Mouse (Mus musculus): ENCODE measurements around the gene Hacd2. TPM values are rescaled to one million over a fixed set of nuclear protein-coding genes. Genes with fewer than 3 reads are reported as not detected.

Hacd2 gene
- polyA plus RNA-seq (2015; fragmentation: Nextera tagmentation; extraction: Ambion mirVana), result 92.3 and 112 TPM in 2 replicates

DNA sequence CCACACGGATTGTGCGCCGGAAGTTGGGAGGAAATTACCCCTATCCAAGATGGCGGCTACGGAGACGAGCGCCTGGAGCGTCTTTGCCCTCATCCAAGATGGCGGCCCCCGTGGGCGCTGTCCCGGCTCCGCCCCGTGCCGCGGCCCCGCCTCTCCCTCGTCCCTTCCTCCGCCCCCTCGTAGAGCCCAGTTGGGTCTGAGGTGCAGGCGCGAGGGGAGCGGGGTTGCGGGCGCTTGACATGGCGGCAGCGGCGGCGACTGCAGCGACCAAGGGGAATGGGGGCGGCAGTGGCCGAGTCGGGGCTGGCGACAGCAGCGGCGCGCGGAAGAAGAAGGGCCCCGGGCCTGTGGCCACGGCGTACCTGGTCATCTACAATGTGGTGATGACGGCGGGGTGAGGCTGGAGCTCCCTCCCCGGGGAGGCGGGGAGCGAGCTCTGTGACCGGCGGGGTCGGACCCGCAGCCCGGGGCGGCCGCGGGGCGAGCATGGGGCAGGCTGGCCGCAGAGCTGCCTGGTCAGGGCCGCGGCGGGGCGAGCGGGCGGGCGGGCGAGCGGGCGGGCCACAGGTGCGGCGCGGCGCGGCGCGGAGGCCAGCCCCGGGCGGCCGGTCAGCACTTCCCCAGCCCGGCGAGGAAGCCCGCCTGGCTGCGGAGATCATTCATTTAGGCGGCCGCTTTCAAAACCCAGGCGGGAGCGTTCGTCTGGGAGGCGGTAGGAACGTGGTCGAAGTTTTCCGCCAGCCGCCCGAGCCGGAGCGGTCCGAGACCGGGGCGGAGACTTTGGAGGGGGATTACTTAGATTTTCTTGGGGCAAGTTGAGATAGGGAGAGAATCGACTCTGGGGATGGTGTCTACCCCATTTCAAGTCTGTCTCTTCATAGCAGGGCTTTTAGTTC is at the start of gene Hacd2:
TSS of gene Hacd2 (plus strand) at position 187 of the 896 bp plus-strand sequence.
- peak within 1 kb of the TSS; percentile 61 for H3K4me2 ChIP-seq (replicated peaks)
- peak within 1 kb of the TSS; percentile 92 for H3K9ac ChIP-seq
- no peaks in the 10 kb centered on the region for H3K9me3 ChIP-seq
- no peaks in the 10 kb centered on the region for H3K27me3 ChIP-seq (replicated peaks)
- peak within 1 kb of the TSS; percentile 95 for H3K4me3 ChIP-seq (replicated peaks)
- H3K27ac ChIP-seq, result peak within 1 kb of the TSS; percentile 88
- no peaks in the 10 kb centered on the region for H3K36me3 ChIP-seq
- ATAC-seq, result peak; percentile 100
- under 1% methylated on average over 83 of the region's 97 CpGs for WGBS
- no peaks in the 10 kb centered on the region for H3K4me1 ChIP-seq (replicated peaks)

DNA sequence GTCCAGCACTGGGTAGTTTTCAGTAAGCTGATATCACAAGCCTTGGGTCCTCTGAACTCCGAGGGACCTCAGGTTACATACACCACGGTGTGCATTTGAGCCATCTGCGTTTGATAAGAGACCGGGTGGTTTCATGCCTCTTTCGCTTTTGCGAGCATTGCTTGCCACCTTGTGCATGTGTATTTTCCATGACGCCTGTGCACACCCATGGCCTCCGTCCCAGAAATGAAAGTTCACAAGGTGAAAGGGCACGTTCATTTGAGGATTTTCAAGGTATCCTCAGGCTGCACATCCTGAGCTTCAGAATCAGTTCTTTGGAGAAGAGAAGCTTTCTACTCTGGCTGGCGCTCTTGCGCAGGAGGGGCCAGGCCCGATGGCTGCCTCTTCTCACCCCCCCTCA is 49.8 kb upstream of the Hacd2 start:
- H3K27me3 ChIP-seq (replicated peaks), result no peaks in the 10 kb centered on the region
- H3K4me3 ChIP-seq (replicated peaks), result no peak overlapping the region
- no peak overlapping the region for H3K9ac ChIP-seq
- no peaks in the 10 kb centered on the region for H3K4me1 ChIP-seq (replicated peaks)
- peaks cover 11% of the 10 kb centered on the region; the same call in 1 of the 2 replicates for H3K36me3 ChIP-seq
- no peak overlapping the region for H3K4me2 ChIP-seq (replicated peaks)
- no peaks in the 10 kb centered on the region for H3K9me3 ChIP-seq
- WGBS, result 73% methylated on average over 12 of the region's 12 CpGs
- ATAC-seq, result 0 out of 2 replicates have a peak, but pooled peaks have one; percentile 7
- no peak overlapping the region for H3K27ac ChIP-seq

DNA sequence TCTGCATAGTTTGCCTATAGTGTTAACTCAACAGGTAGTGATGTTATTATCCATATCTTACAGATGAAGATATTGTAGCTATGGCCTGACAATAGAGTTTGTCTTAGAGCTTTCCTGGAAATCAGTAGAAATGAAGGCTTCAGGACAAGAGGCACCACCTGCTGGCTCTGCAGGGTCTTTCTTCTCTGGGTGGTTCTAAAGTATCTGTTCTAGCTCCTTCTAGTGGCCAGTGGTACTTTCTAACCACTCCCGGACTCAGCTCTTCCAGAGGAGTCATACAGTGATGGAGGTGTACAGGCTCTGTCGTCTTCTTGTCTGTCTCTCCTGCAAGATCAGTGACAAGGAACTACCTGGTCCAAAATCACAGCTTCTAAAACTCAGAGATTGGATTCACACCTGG is 46.7 kb upstream of the Hacd2 start:
- H3K36me3 ChIP-seq, result peaks cover 11% of the 10 kb centered on the region; the same call in 1 of the 2 replicates
- no peaks in the 10 kb centered on the region for H3K4me1 ChIP-seq (replicated peaks)
- H3K9me3 ChIP-seq, result no peaks in the 10 kb centered on the region
- H3K4me3 ChIP-seq (replicated peaks), result no peak overlapping the region
- WGBS, result 46% methylated on average over 2 of the region's 2 CpGs
- H3K27ac ChIP-seq, result no peak overlapping the region
- no peak overlapping the region for H3K4me2 ChIP-seq (replicated peaks)
- H3K27me3 ChIP-seq (replicated peaks), result no peaks in the 10 kb centered on the region
- no peak overlapping the region for H3K9ac ChIP-seq
- ATAC-seq, result no peak

- no peaks in the 10 kb centered on the region for H3K4me1 ChIP-seq (replicated peaks)
- H3K27me3 ChIP-seq (replicated peaks), result no peaks in the 10 kb centered on the region
- H3K4me3 ChIP-seq (replicated peaks), result no peak overlapping the region
- H3K36me3 ChIP-seq, result peaks cover 11% of the 10 kb centered on the region; the same call in 1 of the 2 replicates
- 86% methylated on average over 13 of the region's 13 CpGs for WGBS
- no peak overlapping the region for H3K9ac ChIP-seq
- no peak overlapping the region for H3K4me2 ChIP-seq (replicated peaks)
- ATAC-seq, result no peak
- no peak overlapping the region for H3K27ac ChIP-seq
- H3K9me3 ChIP-seq, result no peaks in the 10 kb centered on the region
Measured at GRCm38 (mm10) chr16:34976630-34977029, 45.6 kb upstream of the Hacd2 start.

GRCm38 (mm10) chr16:34978018-34978417 is 44.2 kb upstream of the Hacd2 start:
- H3K27ac ChIP-seq, result no peak overlapping the region
- WGBS, result 83% methylated on average over 7 of the region's 7 CpGs
- H3K4me2 ChIP-seq (replicated peaks), result no peak overlapping the region
- H3K9ac ChIP-seq, result no peak overlapping the region
- H3K27me3 ChIP-seq (replicated peaks), result no peaks in the 10 kb centered on the region
- ATAC-seq, result no peak
- no peaks in the 10 kb centered on the region for H3K9me3 ChIP-seq
- no peak overlapping the region for H3K4me3 ChIP-seq (replicated peaks)
- no peaks in the 10 kb centered on the region for H3K4me1 ChIP-seq (replicated peaks)
- peaks cover 7% of the 10 kb centered on the region; the same call in 1 of the 2 replicates for H3K36me3 ChIP-seq

- no peak overlapping the region for H3K27ac ChIP-seq
- no peaks in the 10 kb centered on the region for H3K27me3 ChIP-seq (replicated peaks)
- no peak overlapping the region for H3K4me2 ChIP-seq (replicated peaks)
- 81% methylated on average over 7 of the region's 7 CpGs for WGBS
- H3K4me1 ChIP-seq (replicated peaks), result peaks cover 15% of the 10 kb centered on the region
- H3K4me3 ChIP-seq (replicated peaks), result no peak overlapping the region
- H3K9ac ChIP-seq, result no peak overlapping the region
- no peak for ATAC-seq
- H3K36me3 ChIP-seq, result peaks cover 7% of the 10 kb centered on the region; the same call in 1 of the 2 replicates
- H3K9me3 ChIP-seq, result no peaks in the 10 kb centered on the region
Measured at GRCm38 (mm10) chr16:34981009-34981408, 41.2 kb upstream of the Hacd2 start.

- no peaks in the 10 kb centered on the region for H3K27me3 ChIP-seq (replicated peaks)
- H3K4me3 ChIP-seq (replicated peaks), result no peak overlapping the region
- H3K9ac ChIP-seq, result no peak overlapping the region
- no peaks in the 10 kb centered on the region; the same call in 1 of the 2 replicates for H3K36me3 ChIP-seq
- peak overlapping the region; percentile 63 for H3K27ac ChIP-seq
- WGBS, result 34% methylated on average over 11 of the region's 11 CpGs
- H3K4me2 ChIP-seq (replicated peaks), result no peak overlapping the region
- peaks cover 15% of the 10 kb centered on the region for H3K4me1 ChIP-seq (replicated peaks)
- H3K9me3 ChIP-seq, result no peaks in the 10 kb centered on the region
- ATAC-seq, result peak; percentile 56
Measured at GRCm38 (mm10) chr16:34984203-34985030, 37.8 kb upstream of the Hacd2 start.

DNA sequence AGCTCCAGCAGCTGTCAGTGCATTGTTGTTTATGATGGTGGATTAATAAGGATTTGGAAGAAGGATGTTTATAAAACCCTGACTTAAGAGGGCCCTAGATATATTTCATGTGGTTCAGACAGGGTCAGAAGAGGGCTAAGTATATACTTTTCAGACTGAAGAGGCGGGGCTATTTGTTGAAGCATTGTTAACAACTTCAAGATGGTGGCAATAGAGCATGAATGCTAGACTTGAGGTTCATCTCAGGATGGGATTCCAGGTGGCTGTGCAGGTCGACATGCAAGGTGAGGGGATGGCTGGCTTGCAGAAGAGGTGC is 37.2 kb upstream of the Hacd2 start:
- H3K36me3 ChIP-seq, result no peaks in the 10 kb centered on the region; the same call in 1 of the 2 replicates
- peaks cover 15% of the 10 kb centered on the region for H3K4me1 ChIP-seq (replicated peaks)
- H3K27me3 ChIP-seq (replicated peaks), result no peaks in the 10 kb centered on the region
- no peak overlapping the region for H3K9ac ChIP-seq
- H3K9me3 ChIP-seq, result no peaks in the 10 kb centered on the region
- H3K4me3 ChIP-seq (replicated peaks), result no peak overlapping the region
- peak; percentile 43 for ATAC-seq
- 55% methylated on average over 2 of the region's 2 CpGs for WGBS
- H3K27ac ChIP-seq, result peak overlapping the region; percentile 63; the same call in 1 of the 2 replicates
- no peak overlapping the region for H3K4me2 ChIP-seq (replicated peaks)

GRCm38 (mm10) chr16:34986211-34986825 is 35.9 kb upstream of the Hacd2 start:
- H3K27me3 ChIP-seq (replicated peaks), result no peaks in the 10 kb centered on the region
- H3K4me3 ChIP-seq (replicated peaks), result no peak overlapping the region
- no peak overlapping the region for H3K9ac ChIP-seq
- H3K4me1 ChIP-seq (replicated peaks), result peaks cover 15% of the 10 kb centered on the region
- no peaks in the 10 kb centered on the region for H3K9me3 ChIP-seq
- ATAC-seq, result peak; percentile 54
- H3K27ac ChIP-seq, result no peak overlapping the region
- no peaks in the 10 kb centered on the region; the same call in 1 of the 2 replicates for H3K36me3 ChIP-seq
- no peak overlapping the region for H3K4me2 ChIP-seq (replicated peaks)
- WGBS, result 80% methylated on average over 13 of the region's 13 CpGs

DNA sequence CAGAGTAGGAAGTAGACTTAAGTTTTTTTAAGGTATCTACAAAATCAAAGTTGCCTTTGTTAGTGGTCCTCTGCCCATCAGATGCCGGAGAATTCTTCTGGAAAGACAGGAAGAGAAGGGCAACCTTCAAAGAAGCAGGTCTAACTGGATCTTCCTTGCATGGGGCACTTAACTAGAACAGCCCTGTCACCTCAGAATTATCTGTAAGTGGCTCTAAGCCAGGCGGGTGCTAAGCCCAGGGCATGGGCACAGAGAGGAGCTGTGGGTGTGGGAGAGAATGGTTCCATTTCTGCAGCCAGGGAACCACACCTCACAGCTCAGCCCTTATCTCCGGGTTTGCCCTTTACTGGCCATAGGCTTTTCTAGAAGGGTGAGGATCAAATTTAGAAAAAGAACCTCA is 30.9 kb upstream of the Hacd2 start:
- no peak for ATAC-seq
- H3K4me2 ChIP-seq (replicated peaks), result no peak overlapping the region
- H3K9me3 ChIP-seq, result no peaks in the 10 kb centered on the region
- no peak overlapping the region for H3K27ac ChIP-seq
- H3K27me3 ChIP-seq (replicated peaks), result no peaks in the 10 kb centered on the region
- WGBS, result 82% methylated on average over 3 of the region's 3 CpGs
- H3K4me1 ChIP-seq (replicated peaks), result 0 out of 2 replicates have a peak, but pooled peaks cover 6% of the 10 kb centered on the region
- H3K36me3 ChIP-seq, result no peaks in the 10 kb centered on the region; the same call in 1 of the 2 replicates
- no peak overlapping the region for H3K9ac ChIP-seq
- H3K4me3 ChIP-seq (replicated peaks), result no peak overlapping the region

DNA sequence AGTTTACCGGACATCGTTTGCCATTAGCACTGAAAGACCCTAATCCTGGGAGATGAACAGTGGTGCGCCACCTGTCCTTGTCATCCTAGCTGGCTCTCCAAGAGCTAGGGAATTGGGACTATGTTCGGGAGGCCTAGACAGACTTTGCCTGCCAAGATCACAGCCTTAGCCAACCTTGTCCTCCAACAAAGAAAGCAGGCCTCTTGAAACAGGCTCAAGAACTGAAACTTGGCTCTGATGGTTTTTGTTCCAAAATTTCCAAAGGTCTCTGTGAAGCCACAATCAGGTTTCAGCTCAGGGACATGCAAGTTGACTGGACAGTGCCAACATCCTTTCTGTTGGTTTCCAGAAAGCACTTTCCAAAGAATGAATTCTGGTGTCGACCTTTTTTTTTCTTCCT is 29.4 kb upstream of the Hacd2 start:
- no peak for ATAC-seq
- Histone ChIP-seq H3K27me3 (replicated peaks) (no peaks in the 10 kb centered on the region), H3K9me3 (no peaks in the 10 kb centered on the region), H3K27ac (no peak overlapping the region), H3K4me3 (replicated peaks) (no peak overlapping the region), H3K4me2 (replicated peaks) (no peak overlapping the region), H3K36me3 (no peaks in the 10 kb centered on the region; the same call in 1 of the 2 replicates), H3K9ac (no peak overlapping the region), H3K4me1 (replicated peaks) (peaks cover 16% of the 10 kb centered on the region)
- WGBS, result 89% methylated on average over 5 of the region's 5 CpGs
